Mouse (Mus musculus): ENCODE measurements at regions not wholly inside any gene's neighbourhood (a gene's known extent, or its start where the extent isn't known, plus 50 kb on each side); places are given as distances from the start of the nearest gene placed in this dataset.

DNA sequence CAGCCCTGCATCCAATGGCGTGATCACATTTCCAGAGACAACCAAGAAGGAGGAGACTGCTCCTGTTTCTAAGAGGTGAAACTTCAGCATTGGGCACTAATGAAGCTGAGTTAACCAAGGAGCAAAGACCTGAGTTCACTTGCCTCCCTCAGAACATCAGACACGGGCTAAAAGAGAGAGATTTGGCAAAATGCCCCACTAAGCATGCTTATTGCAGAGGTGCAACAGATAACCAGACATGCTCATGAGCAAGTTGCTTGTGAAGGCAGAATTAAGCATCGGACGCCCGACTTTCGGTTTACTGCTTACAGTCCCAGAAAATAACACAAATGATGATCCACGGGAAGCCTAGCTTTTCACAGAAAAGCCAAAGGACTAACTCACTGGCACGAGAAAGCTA, 228.8 kb downstream of the Gm4791 start:
- TF ChIP-seq CTCF (IDR thresholded peaks at IDR 0.05; ENCODE audit: low read depth) (no peak), EP300 (IDR thresholded peaks at IDR 0.05; ENCODE audit: low read depth) (no peak)
